Mouse (Mus musculus) kidney, adult 11 months (tissue): Measurements from ENCODE around the gene Magi3.
A peak's percentile ranks its signal among the peaks of the same experiment; 100 is the strongest.

Source experiments
- DNase-seq: peaks from one replicate; pipeline ENCODE4 v3.0.0; 2022

Gene Magi3

DNA sequence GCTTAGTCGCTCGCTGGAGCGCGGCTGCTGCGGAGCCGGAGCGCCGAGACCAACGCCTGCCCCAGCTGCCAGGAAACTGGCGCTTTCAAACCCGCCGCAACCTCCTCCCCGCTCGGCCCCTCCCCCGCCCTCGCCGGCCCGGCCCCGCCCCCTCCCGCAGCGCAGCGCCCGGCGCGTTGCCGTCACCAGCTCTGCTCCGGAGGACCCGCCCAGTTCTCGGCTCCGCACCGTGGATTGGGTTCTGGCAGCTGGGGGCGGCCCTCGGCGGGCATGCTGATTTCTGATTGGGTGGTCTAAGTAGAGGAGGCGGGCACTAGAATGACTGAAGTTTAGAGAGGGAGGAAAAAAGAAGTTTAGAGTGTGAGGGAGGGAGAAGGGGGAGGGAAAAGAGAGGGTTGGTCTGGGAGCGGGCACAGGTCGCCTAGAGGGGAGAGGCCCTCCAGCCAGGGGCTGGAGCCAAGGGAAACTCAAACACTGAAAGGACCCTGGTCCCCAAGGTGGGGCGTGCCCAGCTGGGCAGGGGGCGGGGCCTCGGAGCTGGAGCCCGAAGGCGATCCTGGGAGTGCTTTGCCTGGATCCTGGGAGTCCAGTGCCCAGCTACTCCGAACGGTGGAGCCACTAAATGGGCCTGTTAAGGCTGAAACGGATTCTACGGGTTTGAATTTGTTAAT, at the start of gene Magi3:
Gene Magi3, minus strand, starts transcription at position 80 of the 671 bp plus-strand sequence.
- DNase-seq = peak; percentile 98

DNA sequence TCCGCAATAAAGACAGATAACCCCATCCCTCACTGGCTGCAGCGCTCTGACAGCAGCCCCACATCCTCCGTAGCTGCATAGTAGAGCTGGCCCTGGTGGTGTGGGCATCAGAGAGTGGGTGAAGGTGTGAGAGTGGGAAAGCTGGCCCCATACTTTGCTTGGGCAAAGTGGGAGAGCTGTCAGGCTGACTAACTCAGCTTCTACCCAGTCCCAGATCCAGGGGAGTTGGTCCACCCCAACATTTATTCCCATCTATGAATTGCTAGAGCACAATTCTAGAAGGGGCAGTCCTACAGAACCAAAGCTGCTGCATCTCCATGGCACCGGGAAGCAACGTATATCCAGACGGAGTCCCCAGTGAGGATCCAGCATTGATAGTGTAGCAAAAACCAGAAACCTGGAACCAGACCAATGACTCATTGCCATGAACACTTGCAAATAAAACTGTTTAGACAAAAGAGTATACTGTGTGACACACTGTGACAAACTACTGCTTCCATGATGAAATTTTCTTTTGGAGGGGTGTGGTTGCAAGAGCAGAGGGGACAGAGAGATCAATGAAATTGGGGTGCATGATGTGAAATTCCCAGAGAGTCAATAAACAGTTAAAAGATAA, 44.5 kb upstream of the Magi3 start:
- DNase-seq = no peak

- no peak for DNase-seq
These were observed 40.0 kb upstream of the Magi3 start for GRCm38 (mm10) chr3:104260221-104260620.

- no peak for DNase-seq
These were observed 39.0 kb upstream of the Magi3 start for GRCm38 (mm10) chr3:104259168-104259567.

GRCm38 (mm10) chr3:104257041-104257440, 36.9 kb upstream of the Magi3 start:
- no peak for DNase-seq

- no peak for DNase-seq
These were observed 33.6 kb upstream of the Magi3 start for GRCm38 (mm10) chr3:104253760-104254159.

GRCm38 (mm10) chr3:104247850-104248249, 27.7 kb upstream of the Magi3 start:
- DNase-seq = no peak

- no peak for DNase-seq
These were observed 26.9 kb upstream of the Magi3 start for GRCm38 (mm10) chr3:104247057-104247456.

GRCm38 (mm10) chr3:104244373-104244772, 24.2 kb upstream of the Magi3 start:
- DNase-seq = no peak

GRCm38 (mm10) chr3:104243972-104244371, 23.8 kb upstream of the Magi3 start:
- no peak for DNase-seq

GRCm38 (mm10) chr3:104239785-104240184, 19.6 kb upstream of the Magi3 start:
- no peak for DNase-seq

DNA sequence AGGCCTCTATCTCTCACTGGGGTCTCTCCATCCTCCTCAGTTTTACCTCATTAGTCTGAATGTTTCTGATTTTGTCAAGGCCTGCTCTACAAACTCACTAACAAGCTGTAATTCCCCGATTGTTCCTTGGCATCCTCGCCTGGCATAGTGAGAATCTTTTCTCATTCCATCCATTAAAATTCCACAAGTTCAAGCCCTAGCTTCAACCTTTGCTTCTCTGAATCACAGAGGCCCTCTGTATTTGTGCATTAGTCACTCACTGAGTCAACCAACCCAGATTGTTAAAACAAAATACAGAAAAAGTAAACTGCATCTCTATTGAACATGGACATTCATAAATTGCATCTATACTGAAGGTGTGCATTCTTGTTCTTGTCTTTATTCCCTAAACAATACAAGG, 19.2 kb upstream of the Magi3 start:
- DNase-seq = no peak

DNA sequence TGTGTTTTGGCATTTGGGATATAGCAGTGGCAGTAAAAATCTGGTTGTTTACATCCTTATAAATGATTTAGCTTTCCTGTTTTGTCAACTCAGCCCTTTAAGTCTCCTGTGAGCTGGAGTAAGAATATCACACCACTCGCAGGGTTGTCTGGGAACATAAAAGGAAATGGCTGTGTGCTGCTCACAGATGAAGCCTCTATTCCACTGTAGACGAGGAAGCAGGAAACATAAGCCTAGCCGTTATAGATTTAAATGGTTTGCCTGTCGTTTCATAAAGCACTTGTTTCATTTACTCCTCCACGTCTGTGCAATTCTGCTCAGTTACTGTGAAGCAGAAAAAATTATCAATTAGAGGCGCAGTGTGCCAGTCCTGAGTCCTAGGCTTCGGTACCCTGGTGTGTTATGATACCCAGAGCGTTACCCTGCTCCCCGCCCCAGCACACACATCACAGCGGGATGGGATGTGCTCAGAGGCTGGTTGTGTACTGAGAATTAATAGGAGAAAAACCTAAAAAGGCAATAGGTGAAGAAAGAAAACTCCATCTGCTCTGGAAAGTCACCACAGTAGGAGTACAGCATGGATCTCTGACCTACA, 17.8 kb upstream of the Magi3 start:
- no peak for DNase-seq

DNA sequence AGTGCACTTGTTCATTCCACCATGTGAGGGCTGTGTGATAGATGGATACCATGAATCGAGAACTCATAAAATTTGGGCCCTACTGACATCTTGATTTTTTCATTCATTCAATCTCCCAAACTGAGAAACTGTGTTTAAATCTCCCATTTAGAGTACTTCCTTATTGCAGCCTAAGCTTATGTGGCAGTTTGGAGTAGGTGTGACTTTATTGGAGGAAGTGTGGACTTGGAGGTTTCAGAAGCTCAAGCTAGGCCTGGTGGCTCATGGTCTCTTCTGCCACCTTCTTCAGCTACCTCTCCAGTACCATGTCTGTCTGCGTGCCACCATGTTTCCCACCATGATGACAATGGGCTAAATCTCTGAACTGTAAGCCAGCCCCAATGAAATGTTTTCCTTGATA, 15.9 kb upstream of the Magi3 start:
- DNase-seq = no peak

DNA sequence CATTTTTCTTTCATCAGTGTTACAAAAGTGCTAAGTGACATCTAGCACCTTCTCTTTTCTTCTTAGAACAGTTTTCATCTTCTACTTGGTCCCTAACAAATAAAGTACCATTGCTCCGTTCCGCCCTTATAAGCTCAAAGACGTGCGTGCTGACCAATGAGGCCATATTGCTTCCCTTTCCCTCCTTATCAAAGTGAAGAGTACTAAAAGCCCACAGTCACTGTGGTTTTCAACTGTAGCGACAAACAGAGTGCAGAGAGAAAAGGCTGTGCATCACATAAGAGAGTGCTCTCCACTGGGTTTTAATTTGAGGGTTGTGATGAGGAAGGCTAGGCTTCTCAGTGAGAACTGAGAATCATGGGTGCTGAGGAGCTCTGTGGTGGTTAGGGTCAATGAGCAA, 14.9 kb upstream of the Magi3 start:
- no peak for DNase-seq

DNA sequence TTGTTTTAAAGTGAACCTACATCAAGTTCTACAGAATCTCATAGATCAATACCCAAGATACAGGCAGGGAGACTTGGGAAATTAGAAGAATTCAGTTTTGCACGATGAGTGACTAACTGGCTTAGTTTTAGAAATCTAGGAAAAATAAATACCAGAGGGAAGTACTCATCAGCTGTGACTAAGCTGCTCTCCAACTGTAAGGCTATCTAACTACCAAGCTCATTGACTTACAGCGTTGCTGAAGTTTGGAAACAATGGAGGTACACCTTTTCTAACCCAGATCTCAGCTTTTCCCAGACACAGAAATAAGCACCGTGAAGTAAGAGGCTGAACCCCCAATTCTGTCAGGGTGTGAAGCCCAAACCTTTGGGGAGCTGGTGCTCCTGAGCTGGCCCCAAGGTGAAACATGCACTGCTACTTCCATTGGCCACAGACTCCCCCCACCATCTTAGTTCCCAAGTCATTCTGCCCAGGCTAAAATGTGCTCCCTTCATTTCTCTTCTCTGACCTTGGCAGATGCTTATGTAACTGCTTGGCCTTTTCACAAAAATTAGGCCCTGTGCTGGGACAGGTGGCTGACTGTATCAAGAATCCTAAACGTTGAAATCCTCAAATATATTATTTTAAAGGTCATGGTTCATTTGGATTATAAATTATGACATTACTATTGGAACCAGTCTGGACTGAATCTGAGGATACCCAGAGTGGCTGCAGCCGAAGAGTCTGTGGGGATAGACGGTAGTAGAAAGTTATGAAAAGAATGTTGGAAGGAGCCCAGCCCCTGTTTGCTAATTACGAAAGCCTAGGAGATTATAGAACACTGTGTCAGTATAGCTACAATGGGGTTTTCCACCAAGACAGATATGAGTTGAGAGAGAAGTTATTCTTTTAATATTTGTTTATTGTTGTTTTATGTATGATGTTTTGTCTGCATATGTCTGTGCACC, 13.5 kb upstream of the Magi3 start:
- no peak for DNase-seq

DNA sequence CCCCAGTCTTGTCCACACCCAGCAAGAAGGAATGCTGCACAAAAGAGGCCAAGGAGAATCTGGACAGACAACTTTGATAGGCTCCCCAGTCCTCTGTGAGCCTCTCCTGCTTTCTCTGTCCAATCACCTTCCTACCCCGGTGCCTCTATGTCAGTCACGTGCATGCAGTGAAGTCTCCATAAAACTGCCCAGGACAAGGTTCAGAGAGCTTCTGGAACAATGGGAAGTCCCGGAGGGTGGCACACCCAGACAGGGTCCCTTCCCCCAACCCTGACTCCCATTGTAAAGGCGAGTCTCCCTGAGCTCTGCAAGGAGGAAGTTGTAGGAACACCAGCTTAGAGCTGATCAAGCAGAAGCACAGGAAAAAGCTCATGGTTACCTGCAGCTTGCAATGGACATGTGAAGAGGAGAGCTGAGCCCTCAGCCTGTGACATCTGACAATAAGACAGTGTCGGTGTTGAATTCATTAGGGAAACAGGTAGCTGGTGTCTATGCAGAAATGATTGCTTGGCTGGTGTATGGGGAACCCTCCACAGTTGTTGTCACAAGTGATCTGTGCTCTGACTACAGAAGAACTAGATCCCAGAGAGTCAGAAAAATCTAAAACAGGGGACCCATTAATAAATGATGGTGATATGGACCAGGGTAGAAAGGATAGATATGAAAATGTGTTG, 7.4 kb upstream of the Magi3 start:
- peak; percentile 43 for DNase-seq

DNA sequence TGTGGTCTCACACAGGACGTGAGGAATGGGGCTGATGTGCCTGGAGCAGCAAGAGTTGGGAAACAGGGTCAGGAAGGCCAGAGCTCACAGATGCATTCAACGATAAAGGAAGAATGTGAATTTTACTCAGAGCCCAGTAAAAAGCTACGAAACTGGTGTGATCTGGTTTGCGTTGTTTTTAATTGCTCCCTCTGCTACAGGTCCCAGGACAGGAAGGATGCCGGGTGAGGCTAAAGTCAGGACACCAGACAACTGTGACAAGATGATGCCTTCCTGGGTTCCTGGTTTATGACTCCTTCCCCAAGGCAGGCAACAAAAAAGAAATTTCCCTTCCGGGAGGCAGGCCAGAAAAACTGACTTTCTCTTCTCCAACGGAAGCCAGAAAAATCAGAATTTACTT, 6.6 kb upstream of the Magi3 start:
- no peak for DNase-seq

DNA sequence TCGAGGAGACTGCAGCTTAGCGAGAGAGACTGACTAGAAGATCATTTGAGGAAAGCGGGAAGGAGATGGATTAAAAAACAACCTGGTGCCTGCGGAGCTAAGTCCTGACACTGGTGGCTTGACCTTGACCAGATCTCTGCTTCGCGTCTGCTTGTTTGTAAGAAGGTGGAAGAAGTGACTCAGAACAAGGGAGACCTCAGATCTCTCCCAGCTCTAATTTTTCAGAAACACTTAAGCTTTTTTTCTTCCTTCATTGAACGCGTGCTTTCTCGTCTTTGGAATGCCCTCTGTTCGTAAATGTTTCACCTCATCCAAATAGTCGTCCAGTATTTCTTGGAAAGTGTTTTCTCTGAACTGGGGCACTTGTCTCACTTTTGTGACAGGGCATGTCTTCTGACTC, 982 bp upstream of the Magi3 start:
- no peak for DNase-seq

GRCm38 (mm10) chr3:104219531-104220294, 461 bp downstream of the Magi3 start:
- DNase-seq = peak; percentile 52

DNA sequence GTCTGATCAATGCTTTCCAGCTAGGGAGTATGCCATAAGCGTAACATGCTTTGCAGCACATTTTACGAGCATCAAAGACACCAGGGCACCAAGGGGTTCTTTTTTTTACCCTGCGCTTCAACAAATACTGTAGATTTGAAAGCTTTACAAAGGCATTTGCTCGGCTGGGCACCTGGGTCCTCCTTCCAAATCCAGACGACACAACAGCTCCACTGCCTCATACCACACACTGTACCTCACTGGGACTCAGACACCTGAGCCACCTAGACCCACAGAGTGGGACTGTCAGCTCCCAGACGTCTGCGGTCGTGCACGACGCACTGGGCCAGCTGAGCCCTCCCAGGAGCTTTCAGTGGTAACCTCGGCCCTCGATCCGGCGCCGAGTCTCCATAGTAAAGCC, 1.2 kb downstream of the Magi3 start:
- DNase-seq = peak; percentile 23

- no peak for DNase-seq
These were observed 30.4 kb downstream of the Magi3 start for GRCm38 (mm10) chr3:104189823-104190222.
